Mouse (Mus musculus) kidney, adult 2 months (tissue): ENCODE measurements around the gene Lars2.

ENCODE experiments used
- CTCF ChIP-seq: fragments of 200-500 bp; conservative IDR thresholded peaks from 2 replicates; pipeline ENCODE4 v1.5.1; 2011; ENCODE audit warnings: low read depth, mild to moderate bottlenecking, control low read depth, low read length, moderate library complexity, mixed read lengths; ENCODE audit not compliant: insufficient read depth, insufficient read length
- POLR2A ChIP-seq: fragments of 200-500 bp; IDR thresholded peaks from one replicate; pipeline ENCODE4 v1.6.1; 2011; ENCODE audit warnings: low read depth, low read length, control low read depth

GRCm38 (mm10) chr9:123489073-123489472 is 122.3 kb downstream of the Lars2 start:
- TF ChIP-seq POLR2A (no peak), CTCF (no peak)
